In genomic region chr4:129584884-129585608, GRCm38 (mm10) we compare ENCODE assay signal across 8 mouse cellular contexts. TPM values are rescaled to one million over a fixed set of nuclear protein-coding genes. Genes with fewer than 3 reads are reported as not detected.
DNase-seq lines count a peak whose midpoint lies in the region; ATAC-seq and TF ChIP-seq lines count a peak whose summit lies in the region.

No protein-coding gene starts in this region.

- peak overlapping the region; percentile 68 for H3K4me2 ChIP-seq in heart, embryonic 12.5 days
- H3K4me2 ChIP-seq in kidney, postnatal 0 days (ENCODE audit: low read length) = peak overlapping the region; percentile 70
- H3K4me2 ChIP-seq in liver, embryonic 11.5 days = peak overlapping the region; percentile 74
- H3K4me2 ChIP-seq in stomach, embryonic 14.5 days (replicated peaks; ENCODE audit: low read depth, low read length) = peak overlapping the region; percentile 52

- peak; percentile 73 for ATAC-seq in erythroblast, adult 5-6 weeks (replicated peaks; ENCODE audit: low FRiP score, poor library complexity, severe bottlenecking)
- peak; percentile 82 for ATAC-seq in heart, embryonic 12.5 days (ENCODE audit: insufficient number of reproducible peaks, low FRiP score)
- ATAC-seq in kidney, postnatal 0 days (replicated peaks; ENCODE audit: low FRiP score, low read depth) = peak; percentile 78
- ATAC-seq in liver, embryonic 11.5 days (replicated peaks; ENCODE audit: low FRiP score) = peak; percentile 70
- ATAC-seq in stomach, embryonic 14.5 days (ENCODE audit: insufficient number of reproducible peaks, insufficient read depth, low FRiP score, low read depth) = peak; percentile 83

- TF ChIP-seq POLR2A in bone marrow, adult 2 months (IDR thresholded peaks at IDR 0.05; ENCODE audit: borderline replicate concordance, control insufficient read depth, low read depth, low read length) = peak; percentile 8; the same call in 1 of the 2 replicates

- H3K36me3 ChIP-seq in heart, embryonic 12.5 days = peaks cover under 1% of the 10 kb centered on the region; the same call in 1 of the 2 replicates
- H3K36me3 ChIP-seq in kidney, postnatal 0 days (ENCODE audit: insufficient read depth, low read length) = no peaks in the 10 kb centered on the region
- no peaks in the 10 kb centered on the region for H3K36me3 ChIP-seq in liver, embryonic 11.5 days (ENCODE audit: control insufficient read depth, insufficient read depth, low read length)
- no peaks in the 10 kb centered on the region for H3K36me3 ChIP-seq in stomach, embryonic 14.5 days (ENCODE audit: control insufficient read depth, insufficient read depth, low read length)

- peak overlapping the region; percentile 76 for H3K27ac ChIP-seq in bone marrow, adult 2 months (ENCODE audit: control insufficient read depth, insufficient read depth, low read depth, low read length, poor library complexity)
- peak overlapping the region; percentile 26; the same call in 1 of the 2 replicates for H3K27ac ChIP-seq in heart, embryonic 12.5 days (ENCODE audit: poor library complexity, severe bottlenecking)
- H3K27ac ChIP-seq in kidney, postnatal 0 days = peak overlapping the region; percentile 80
- H3K27ac ChIP-seq in liver, embryonic 11.5 days (ENCODE audit: low read depth, low read length) = peak overlapping the region; percentile 39
- peak overlapping the region; percentile 55 for H3K27ac ChIP-seq in stomach, embryonic 14.5 days (ENCODE audit: low read length)

- peak overlapping the region; percentile 63 for H3K9ac ChIP-seq in heart, embryonic 12.5 days
- peak overlapping the region; percentile 51 for H3K9ac ChIP-seq in kidney, postnatal 0 days (ENCODE audit: low read depth, low read length)
- H3K9ac ChIP-seq in liver, embryonic 11.5 days (ENCODE audit: low read depth, low read length) = peak overlapping the region; percentile 66
- peak overlapping the region; percentile 28 for H3K9ac ChIP-seq in stomach, embryonic 14.5 days (replicated peaks; ENCODE audit: low read depth, low read length)

- H3K4me3 ChIP-seq in bone marrow, adult 2 months (replicated peaks; ENCODE audit: control insufficient read depth, low read depth, low read length) = peak overlapping the region; percentile 87
- peak overlapping the region; percentile 51 for H3K4me3 ChIP-seq in heart, embryonic 12.5 days
- peak overlapping the region; percentile 44 for H3K4me3 ChIP-seq in kidney, postnatal 0 days (replicated peaks; ENCODE audit: low read depth, low read length)
- peak overlapping the region; percentile 55 for H3K4me3 ChIP-seq in liver, embryonic 11.5 days (ENCODE audit: low read depth, low read length)
- H3K4me3 ChIP-seq in stomach, embryonic 14.5 days (ENCODE audit: low read depth, low read length) = peak overlapping the region; percentile 36

- peak; percentile 76 for TF ChIP-seq CTCF in bone marrow, adult 2 months (IDR thresholded peaks at IDR 0.05; ENCODE audit: control insufficient read depth, insufficient read depth, low read length)
- TF ChIP-seq CTCF in kidney, postnatal 0 days (IDR thresholded peaks at IDR 0.05; ENCODE audit: low read depth) = peak; percentile 81

- DNase-seq in A20 (ENCODE audit: low read depth, low spot score) = peak; percentile 94
- peak; percentile 89 for DNase-seq in kidney, postnatal 0 days (ENCODE audit: low spot score)
- peak; percentile 88 for DNase-seq in liver, embryonic 11.5 days (ENCODE audit: low spot score)
- DNase-seq in naive thymus-derived CD4-positive, alpha-beta T cell, adult 2 months (ENCODE audit: low read depth) = peak; percentile 94

- no peaks in the 10 kb centered on the region for H3K9me3 ChIP-seq in heart, embryonic 12.5 days (replicated peaks)
- H3K9me3 ChIP-seq in kidney, postnatal 0 days (replicated peaks; ENCODE audit: low read length) = no peaks in the 10 kb centered on the region
- no peaks in the 10 kb centered on the region for H3K9me3 ChIP-seq in liver, embryonic 11.5 days (ENCODE audit: control insufficient read depth, low read length)
- H3K9me3 ChIP-seq in stomach, embryonic 14.5 days (ENCODE audit: control insufficient read depth, low read depth, low read length) = no peaks in the 10 kb centered on the region

- peaks cover 2% of the 10 kb centered on the region; the same call in 1 of the 2 replicates for H3K4me1 ChIP-seq in bone marrow, adult 2 months (ENCODE audit: control insufficient read depth, insufficient read depth, low read length)
- H3K4me1 ChIP-seq in heart, embryonic 12.5 days (replicated peaks) = peaks cover 8% of the 10 kb centered on the region
- no peaks in the 10 kb centered on the region for H3K4me1 ChIP-seq in kidney, postnatal 0 days (replicated peaks; ENCODE audit: insufficient read depth, low read length)
- H3K4me1 ChIP-seq in liver, embryonic 11.5 days (replicated peaks; ENCODE audit: control insufficient read depth, insufficient read depth, low read length) = peaks cover 11% of the 10 kb centered on the region
- 0 out of 2 replicates have a peak, but pooled peaks cover 5% of the 10 kb centered on the region for H3K4me1 ChIP-seq in stomach, embryonic 14.5 days (ENCODE audit: control insufficient read depth, insufficient read depth, low read length)

- 1% methylated on average over 36 of the region's 36 CpGs for WGBS in bone marrow, adult 2 months
- 1% methylated on average over 36 of the region's 36 CpGs for WGBS in heart, embryonic 12.5 days
- 1% methylated on average over 36 of the region's 36 CpGs for WGBS in kidney, postnatal 0 days
- WGBS in liver, embryonic 11.5 days = 2% methylated on average over 36 of the region's 36 CpGs
- WGBS in stomach, embryonic 14.5 days = 2% methylated on average over 36 of the region's 36 CpGs

- no peaks in the 10 kb centered on the region for H3K27me3 ChIP-seq in heart, embryonic 12.5 days (replicated peaks)
- no peaks in the 10 kb centered on the region for H3K27me3 ChIP-seq in kidney, postnatal 0 days (ENCODE audit: insufficient read depth, low read length)
- H3K27me3 ChIP-seq in liver, embryonic 11.5 days (replicated peaks; ENCODE audit: control insufficient read depth, insufficient read depth, low read length) = no peaks in the 10 kb centered on the region
- no peaks in the 10 kb centered on the region for H3K27me3 ChIP-seq in stomach, embryonic 14.5 days (ENCODE audit: control insufficient read depth, insufficient read depth, low read length)

RNA-seq across cellular contexts. Expression of gene Fam167b, which starts 6.7 kb away (rescaled TPM):
- 9.0 TPM in 2 replicates for polyA plus RNA-seq in bone marrow, adult 2 months (2011; ENCODE audit: insufficient read depth, insufficient read length, low replicate concordance, missing spikeins)
- not detected in 2 replicates for total RNA-seq in erythroblast, adult 5-6 weeks (2015; ENCODE audit: low replicate concordance)
- total RNA-seq in erythroblast, adult 5-6 weeks (2017; ENCODE audit: low replicate concordance) = not detected in 2 replicates
- 4.3 and 4.7 TPM in 2 replicates for polyA plus RNA-seq in heart, embryonic 12.5 days (2016; fragmentation: Nextera tagmentation; extraction: Ambion mirVana)
- polyA plus RNA-seq in kidney, postnatal 0 days (2015; fragmentation: Nextera tagmentation; extraction: Ambion mirVana) = 39.9 and 40.3 TPM in 2 replicates
- polyA plus RNA-seq in liver, embryonic 11.5 days (2014; fragmentation: Nextera tagmentation; extraction: Ambion mirVana) = 9.2 and 9.3 TPM in 2 replicates
- 2.9 and 3.7 TPM in 2 replicates for polyA plus RNA-seq in stomach, embryonic 14.5 days (2014; fragmentation: Nextera tagmentation; extraction: Ambion mirVana)

RNA-seq across cellular contexts. Expression of gene Lck, which starts 11.6 kb away (rescaled TPM):
- 10.2 and 17.8 TPM in 2 replicates for polyA plus RNA-seq in bone marrow, adult 2 months (2011; ENCODE audit: insufficient read depth, insufficient read length, low replicate concordance, missing spikeins)
- total RNA-seq in erythroblast, adult 5-6 weeks (2015; ENCODE audit: low replicate concordance) = 2.9 TPM in 1 of 2 replicates, not detected in the other
- 4.3 and 6.1 TPM in 2 replicates for total RNA-seq in erythroblast, adult 5-6 weeks (2017; ENCODE audit: low replicate concordance)
- 3.5 and 4.1 TPM in 2 replicates for polyA plus RNA-seq in heart, embryonic 12.5 days (2016; fragmentation: Nextera tagmentation; extraction: Ambion mirVana)
- 8.8 and 9.1 TPM in 2 replicates for polyA plus RNA-seq in kidney, postnatal 0 days (2015; fragmentation: Nextera tagmentation; extraction: Ambion mirVana)
- polyA plus RNA-seq in liver, embryonic 11.5 days (2014; fragmentation: Nextera tagmentation; extraction: Ambion mirVana) = 5.5 and 6.0 TPM in 2 replicates
- polyA plus RNA-seq in stomach, embryonic 14.5 days (2014; fragmentation: Nextera tagmentation; extraction: Ambion mirVana) = 7.5 and 9.5 TPM in 2 replicates

RNA-seq across cellular contexts. Expression of gene Eif3i, which starts 15.4 kb away (rescaled TPM):
- polyA plus RNA-seq in bone marrow, adult 2 months (2011; ENCODE audit: insufficient read depth, insufficient read length, low replicate concordance, missing spikeins) = 105 and 123 TPM in 2 replicates
- total RNA-seq in erythroblast, adult 5-6 weeks (2015; ENCODE audit: low replicate concordance) = 92.8 and 113 TPM in 2 replicates
- 50.9 and 56.7 TPM in 2 replicates for total RNA-seq in erythroblast, adult 5-6 weeks (2017; ENCODE audit: low replicate concordance)
- polyA plus RNA-seq in heart, embryonic 12.5 days (2016; fragmentation: Nextera tagmentation; extraction: Ambion mirVana) = 155 and 156 TPM in 2 replicates
- polyA plus RNA-seq in kidney, postnatal 0 days (2015; fragmentation: Nextera tagmentation; extraction: Ambion mirVana) = 284 and 298 TPM in 2 replicates
- polyA plus RNA-seq in liver, embryonic 11.5 days (2014; fragmentation: Nextera tagmentation; extraction: Ambion mirVana) = 329 and 341 TPM in 2 replicates
- polyA plus RNA-seq in stomach, embryonic 14.5 days (2014; fragmentation: Nextera tagmentation; extraction: Ambion mirVana) = 316 TPM in 2 replicates

RNA-seq across cellular contexts. Expression of gene Tmem234, which starts 15.4 kb away (rescaled TPM):
- 71.2 and 118 TPM in 2 replicates for polyA plus RNA-seq in bone marrow, adult 2 months (2011; ENCODE audit: insufficient read depth, insufficient read length, low replicate concordance, missing spikeins)
- total RNA-seq in erythroblast, adult 5-6 weeks (2015; ENCODE audit: low replicate concordance) = 37.9 and 60.8 TPM in 2 replicates
- 82.2 and 119 TPM in 2 replicates for total RNA-seq in erythroblast, adult 5-6 weeks (2017; ENCODE audit: low replicate concordance)
- polyA plus RNA-seq in heart, embryonic 12.5 days (2016; fragmentation: Nextera tagmentation; extraction: Ambion mirVana) = 139 and 153 TPM in 2 replicates
- polyA plus RNA-seq in kidney, postnatal 0 days (2015; fragmentation: Nextera tagmentation; extraction: Ambion mirVana) = 188 and 197 TPM in 2 replicates
- 207 and 228 TPM in 2 replicates for polyA plus RNA-seq in liver, embryonic 11.5 days (2014; fragmentation: Nextera tagmentation; extraction: Ambion mirVana)
- 206 and 226 TPM in 2 replicates for polyA plus RNA-seq in stomach, embryonic 14.5 days (2014; fragmentation: Nextera tagmentation; extraction: Ambion mirVana)

RNA-seq across cellular contexts. Expression of gene Dcdc2b, which starts 29.0 kb away (rescaled TPM):
- 3.5 and 12.6 TPM in 2 replicates for polyA plus RNA-seq in bone marrow, adult 2 months (2011; ENCODE audit: insufficient read depth, insufficient read length, low replicate concordance, missing spikeins)
- total RNA-seq in erythroblast, adult 5-6 weeks (2015; ENCODE audit: low replicate concordance) = not detected in 2 replicates
- not detected in 2 replicates for total RNA-seq in erythroblast, adult 5-6 weeks (2017; ENCODE audit: low replicate concordance)
- polyA plus RNA-seq in heart, embryonic 12.5 days (2016; fragmentation: Nextera tagmentation; extraction: Ambion mirVana) = 0.82 and 1.4 TPM in 2 replicates
- polyA plus RNA-seq in kidney, postnatal 0 days (2015; fragmentation: Nextera tagmentation; extraction: Ambion mirVana) = 1.9 and 2.3 TPM in 2 replicates
- polyA plus RNA-seq in liver, embryonic 11.5 days (2014; fragmentation: Nextera tagmentation; extraction: Ambion mirVana) = 0.57 and 1.5 TPM in 2 replicates
- polyA plus RNA-seq in stomach, embryonic 14.5 days (2014; fragmentation: Nextera tagmentation; extraction: Ambion mirVana) = 2.8 and 3.8 TPM in 2 replicates

Comparison
In these comparisons a context has a peak if more than half of its experiments do, and no peak if none do; other contexts are left out.
1. Peak in every context shown above with its lines: DNase-seq, ATAC-seq, H3K4me3 ChIP-seq and H3K27ac ChIP-seq.
2. H3K27ac ChIP-seq: peak in every context shown above with its lines; median percentile 80 in kidney, postnatal 0 days; 76 in bone marrow, adult 2 months; 55 in stomach, embryonic 14.5 days; 39 in liver, embryonic 11.5 days; 26 in heart, embryonic 12.5 days.
3. H3K4me3 ChIP-seq: peak in every context shown above with its lines; median percentile 87 in bone marrow, adult 2 months; 55 in liver, embryonic 11.5 days; 51 in heart, embryonic 12.5 days; 44 in kidney, postnatal 0 days; 36 in stomach, embryonic 14.5 days.